Mouse (Mus musculus): Measurements from ENCODE around the gene Bex6.

- TF ChIP-seq CTCF (IDR thresholded peaks at IDR 0.05; ENCODE audit: control insufficient read depth, insufficient read depth, insufficient read length) (no peak), MAX (IDR thresholded peaks at IDR 0.05) (no peak), CEBPB (IDR thresholded peaks at IDR 0.05; ENCODE audit: low read depth) (no peak)
Measured at GRCm38 (mm10) chr16:32204902-32205301, 25.3 kb downstream of the Bex6 start.
